ENCODE assay signal across 9 mouse cellular contexts in genomic region chr16:94303203-94303535, GRCm38 (mm10). TPM values are rescaled to one million over a fixed set of nuclear protein-coding genes. Genes with fewer than 3 reads are reported as not detected.
DNase-seq lines count a peak whose midpoint lies in the region; ATAC-seq and TF ChIP-seq lines count a peak whose summit lies in the region.
"Had no signal": no experiment of that assay in that cellular context is flagged by ENCODE, and none has a peak within 500 bp of the region (broad histone marks: within the 10 kb centered on the region; RNA-seq: fewer than 3 reads in every experiment).

No protein-coding gene starts in this region.

- H3K27ac ChIP-seq in lung, embryonic 16.5 days (ENCODE audit: low read length), result no peak overlapping the region
- no peak overlapping the region for H3K27ac ChIP-seq in forebrain, embryonic 12.5 days
- H3K27ac ChIP-seq in limb, embryonic 11.5 days (replicated peaks; ENCODE audit: low read depth, low read length), result no peak overlapping the region
- H3K27ac ChIP-seq in olfactory bulb, adult 2 months (ENCODE audit: insufficient read depth, low read depth, low read length), result peak overlapping the region; percentile 70

- H3K4me1 ChIP-seq in lung, embryonic 16.5 days (replicated peaks; ENCODE audit: control insufficient read depth, insufficient read depth, low read length), result peaks cover 6% of the 10 kb centered on the region; the same call in 1 of the 2 replicates
- peaks cover 20% of the 10 kb centered on the region for H3K4me1 ChIP-seq in forebrain, embryonic 12.5 days
- H3K4me1 ChIP-seq in limb, embryonic 11.5 days (ENCODE audit: control insufficient read depth, insufficient read depth, low read length), result peaks cover 21% of the 10 kb centered on the region
- H3K4me1 ChIP-seq in olfactory bulb, adult 2 months (ENCODE audit: control insufficient read depth, insufficient read depth, low read length), result peaks cover 25% of the 10 kb centered on the region

- no peak for ATAC-seq in lung, embryonic 16.5 days (ENCODE audit: low read depth)
- no peak for ATAC-seq in forebrain, embryonic 12.5 days (ENCODE audit: low FRiP score)
- peak; percentile 31; the same call in 1 of the 2 replicates for ATAC-seq in limb, embryonic 11.5 days (ENCODE audit: insufficient number of reproducible peaks, low FRiP score, low TSS enrichment, low read depth)
- no peak for ATAC-seq in megakaryocyte progenitor cell, adult 5-6 weeks (replicated peaks; ENCODE audit: poor library complexity)

- no peak for TF ChIP-seq POLR2A in olfactory bulb, adult 2 months (IDR thresholded peaks at IDR 0.05; ENCODE audit: insufficient read depth, low read depth, low read length)

- no peak for TF ChIP-seq CTCF in olfactory bulb, adult 2 months (IDR thresholded peaks at IDR 0.05; ENCODE audit: insufficient read depth, low read depth, low read length)

- no peak for DNase-seq in lung, postnatal 25 days (ENCODE audit: low spot score)
- no peak for DNase-seq in limb, embryonic 11.5 days (ENCODE audit: low spot score)
- DNase-seq in embryo, embryonic 11 days, result no peak
- no peak for DNase-seq in frontal cortex, postnatal 10 days (ENCODE audit: low spot score in 2 of 2)

- peak overlapping the region; percentile 17; the same call in 1 of the 2 replicates for H3K4me3 ChIP-seq in lung, embryonic 16.5 days (ENCODE audit: low read length)
- H3K4me3 ChIP-seq in forebrain, embryonic 12.5 days (replicated peaks), result peak overlapping the region; percentile 5; the same call in 1 of the 2 replicates
- H3K4me3 ChIP-seq in limb, embryonic 11.5 days (ENCODE audit: low read depth, low read length), result 0 out of 2 replicates have a peak overlapping the region, but pooled peaks have one; percentile 2
- peak overlapping the region; percentile 48 for H3K4me3 ChIP-seq in olfactory bulb, adult 2 months (ENCODE audit: insufficient read depth, low read depth, low read length)

- WGBS in lung, embryonic 16.5 days, result 25% methylated on average over 6 of the region's 6 CpGs
- WGBS in forebrain, embryonic 12.5 days, result 31% methylated on average over 6 of the region's 6 CpGs
- WGBS in limb, embryonic 11.5 days, result 29% methylated on average over 6 of the region's 6 CpGs
- 26% methylated on average over 6 of the region's 6 CpGs for WGBS in olfactory bulb, adult 2 months

- H3K36me3 ChIP-seq in lung, embryonic 16.5 days (ENCODE audit: control insufficient read depth, insufficient read depth, low read length), result no peaks in the 10 kb centered on the region
- 0 out of 2 replicates have a peak, but pooled peaks cover 4% of the 10 kb centered on the region for H3K36me3 ChIP-seq in forebrain, embryonic 12.5 days (replicated peaks)
- no peaks in the 10 kb centered on the region for H3K36me3 ChIP-seq in limb, embryonic 11.5 days (ENCODE audit: control insufficient read depth, insufficient read depth, low read length)

- H3K9me3 ChIP-seq in lung, embryonic 16.5 days (ENCODE audit: control insufficient read depth, low read length), result peaks cover 4% of the 10 kb centered on the region
- no peaks in the 10 kb centered on the region for H3K9me3 ChIP-seq in forebrain, embryonic 12.5 days
- no peaks in the 10 kb centered on the region for H3K9me3 ChIP-seq in limb, embryonic 11.5 days (ENCODE audit: control insufficient read depth, low read length)

- H3K4me2 ChIP-seq in lung, embryonic 16.5 days (ENCODE audit: low read depth, low read length), result peak overlapping the region; percentile 41
- peak overlapping the region; percentile 47 for H3K4me2 ChIP-seq in forebrain, embryonic 12.5 days
- peak overlapping the region; percentile 37 for H3K4me2 ChIP-seq in limb, embryonic 11.5 days (ENCODE audit: low read depth, severe bottlenecking)

- peak overlapping the region; percentile 46 for H3K9ac ChIP-seq in lung, embryonic 16.5 days (ENCODE audit: low read length)
- 0 out of 2 replicates have a peak overlapping the region, but pooled peaks have one; percentile 51 for H3K9ac ChIP-seq in forebrain, embryonic 12.5 days
- H3K9ac ChIP-seq in limb, embryonic 11.5 days (ENCODE audit: low read length), result no peak overlapping the region

- peaks cover 6% of the 10 kb centered on the region; the same call in 1 of the 2 replicates for H3K27me3 ChIP-seq in lung, embryonic 16.5 days (ENCODE audit: control insufficient read depth, insufficient read depth, low read depth, low read length)
- peaks cover 22% of the 10 kb centered on the region for H3K27me3 ChIP-seq in forebrain, embryonic 12.5 days
- no peaks in the 10 kb centered on the region for H3K27me3 ChIP-seq in limb, embryonic 11.5 days (ENCODE audit: control insufficient read depth, insufficient read depth, low read length)

RNA-seq across cellular contexts. Expression of gene Hlcs, which starts 10.2 kb away (rescaled TPM):
- 7.5 and 7.9 TPM in 2 replicates for polyA plus RNA-seq in lung, embryonic 16.5 days (2015; fragmentation: Nextera tagmentation; extraction: Ambion mirVana)
- polyA plus RNA-seq in forebrain, embryonic 12.5 days (2016; fragmentation: Nextera tagmentation; extraction: Ambion mirVana), result 13.1 and 13.6 TPM in 2 replicates
- polyA plus RNA-seq in limb, embryonic 11.5 days (2014; fragmentation: Nextera tagmentation; extraction: Ambion mirVana), result 8.4 and 10.4 TPM in 2 replicates
- polyA plus RNA-seq in olfactory bulb, adult 2 months (2012; ENCODE audit: insufficient read depth, insufficient read length, low replicate concordance, missing spikeins), result not detected in 2 replicates
- 8.2 and 9.8 TPM in 2 replicates for total RNA-seq in megakaryocyte progenitor cell, adult 5-6 weeks (2015)
- 4.3 and 6.0 TPM in 2 replicates for total RNA-seq in megakaryocyte progenitor cell, adult 5-6 weeks (2017)

RNA-seq across cellular contexts. Expression of gene Ripply3, which starts 25.1 kb away (rescaled TPM):
- 23.5 and 24.5 TPM in 2 replicates for polyA plus RNA-seq in lung, embryonic 16.5 days (2015; fragmentation: Nextera tagmentation; extraction: Ambion mirVana)
- 3.3 and 4.2 TPM in 2 replicates for polyA plus RNA-seq in forebrain, embryonic 12.5 days (2016; fragmentation: Nextera tagmentation; extraction: Ambion mirVana)
- polyA plus RNA-seq in limb, embryonic 11.5 days (2014; fragmentation: Nextera tagmentation; extraction: Ambion mirVana), result 3.9 and 4.3 TPM in 2 replicates
- polyA plus RNA-seq in olfactory bulb, adult 2 months (2012; ENCODE audit: insufficient read depth, insufficient read length, low replicate concordance, missing spikeins), result not detected in 2 replicates
- 0.67 TPM in 1 of 2 replicates, not detected in the other for total RNA-seq in megakaryocyte progenitor cell, adult 5-6 weeks (2015)
- not detected in 2 replicates for total RNA-seq in megakaryocyte progenitor cell, adult 5-6 weeks (2017)
- total RNA-seq: left cerebral cortex, postnatal 25 days had no signal
